Mouse (Mus musculus) embryonic fibroblast, embryonic 13.5 days (primary cell): ENCODE results near the gene Stmnd1.

ENCODE experiments used
- CTCF ChIP-seq: IDR thresholded peaks from 2 replicates; pipeline ENCODE4 v1.5.1; 2011; ENCODE audit warnings: mild to moderate bottlenecking, control low read depth, low read length, moderate library complexity, borderline replicate concordance; ENCODE audit not compliant: insufficient read depth
- POLR2A ChIP-seq: IDR thresholded peaks from 2 replicates; pipeline ENCODE4 v1.6.1; 2011; ENCODE audit warnings: low read depth, mild to moderate bottlenecking, control low read depth, low read length, moderate library complexity

GRCm38 (mm10) chr13:46275701-46276100 lies 2.2 kb downstream of the Stmnd1 start:
- TF ChIP-seq CTCF (no peak), POLR2A (no peak)
